Mouse (Mus musculus): ENCODE measurements around the gene Myl4.

Myl4 gene

DNA sequence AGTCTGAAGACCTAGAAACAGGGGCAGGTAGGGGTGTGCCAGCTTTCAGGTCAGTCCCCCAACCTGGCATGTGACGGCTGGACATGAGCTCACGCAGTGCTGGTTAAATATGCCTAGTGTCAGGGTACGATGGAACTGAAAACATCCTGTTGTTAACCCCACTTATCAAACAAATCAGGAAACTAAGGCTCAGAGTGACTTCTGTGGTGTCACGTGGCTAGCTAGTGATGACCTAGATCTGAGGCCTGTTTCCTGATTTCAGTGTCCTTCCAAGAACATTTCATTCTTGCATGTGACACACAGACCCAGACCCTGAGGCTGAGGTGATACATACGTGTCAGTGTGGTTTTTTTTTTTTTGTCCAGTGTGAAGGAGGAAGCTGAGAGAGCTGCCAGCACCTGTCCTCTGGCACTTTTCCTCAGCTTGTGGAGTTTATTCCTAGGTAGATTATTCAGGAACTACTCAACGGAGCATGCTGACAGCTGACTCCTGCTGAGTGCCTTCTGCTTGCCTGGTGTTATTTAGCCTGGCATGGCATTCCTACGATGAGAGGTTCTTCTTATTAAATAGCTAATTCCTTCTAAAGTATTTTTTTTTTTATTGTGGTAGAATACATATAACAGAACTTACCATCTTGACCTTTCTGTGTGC is 79.8 kb downstream of the Myl4 start:
- peak; percentile 58 for DNase-seq (ENCODE audit: low read depth, low spot score)

GRCm38 (mm10) chr11:104631306-104631705 is 80.8 kb downstream of the Myl4 start:
- DNase-seq (ENCODE audit: low read depth, low spot score): peak; percentile 84

GRCm38 (mm10) chr11:104637010-104637409 is 86.5 kb downstream of the Myl4 start:
- peak; percentile 96 for DNase-seq (ENCODE audit: low read depth, low spot score)

- DNase-seq (ENCODE audit: low read depth, low spot score): no peak
These were observed 87.5 kb downstream of the Myl4 start for GRCm38 (mm10) chr11:104638006-104638405.

DNA sequence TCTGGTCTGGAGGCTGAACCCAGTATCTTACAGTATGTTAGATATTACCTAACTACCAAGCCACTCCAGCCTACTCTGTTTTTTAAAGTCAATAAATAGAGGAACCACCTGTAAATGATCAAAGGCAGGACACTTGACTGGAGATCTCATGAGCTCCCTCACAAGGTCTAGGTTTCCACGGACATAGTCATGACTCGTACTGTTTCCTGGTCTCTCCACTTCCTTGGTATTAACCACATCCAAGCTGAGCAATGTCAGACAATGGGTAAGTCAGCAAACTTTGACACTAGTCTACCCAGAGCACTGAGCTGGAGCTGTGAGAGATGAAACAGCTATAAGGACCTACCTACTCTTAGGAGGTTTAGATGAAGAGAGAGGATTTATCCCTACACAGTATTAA is 88.4 kb downstream of the Myl4 start:
- no peak for DNase-seq (ENCODE audit: low read depth, low spot score)

DNA sequence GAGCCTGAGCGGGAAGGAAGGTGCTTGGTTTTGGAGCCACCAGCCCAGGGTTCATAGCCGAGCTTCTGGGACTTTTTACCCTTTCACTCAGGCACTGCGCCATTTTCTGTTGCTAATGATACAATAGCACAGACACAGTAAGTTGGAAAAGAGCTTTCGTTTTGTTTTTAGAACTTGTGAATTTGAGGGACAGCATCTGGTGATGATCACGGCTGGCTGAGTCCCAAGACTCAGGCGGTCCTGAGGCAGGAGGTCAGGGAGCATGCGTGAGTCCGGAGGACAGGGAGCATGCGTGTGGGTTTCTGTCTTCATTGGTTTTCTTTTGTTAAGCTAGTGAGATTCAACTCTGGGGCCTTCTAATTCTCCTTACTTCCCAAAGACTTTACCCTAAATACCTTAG is 89.2 kb downstream of the Myl4 start:
- no peak for DNase-seq (ENCODE audit: low read depth, low spot score)

- no peak for DNase-seq (ENCODE audit: low read depth, low spot score)
These were observed 90.4 kb downstream of the Myl4 start for GRCm38 (mm10) chr11:104640894-104641293.

GRCm38 (mm10) chr11:104643236-104643635 is 92.8 kb downstream of the Myl4 start:
- DNase-seq (ENCODE audit: low read depth, low spot score): no peak

Measured in A20 (cell line).